Mouse (Mus musculus) kidney, adult 2 months (tissue): Measurements from ENCODE around the gene Leng1.

Experiments used
- CTCF ChIP-seq: fragments of 200-500 bp; conservative IDR thresholded peaks from 2 replicates; pipeline ENCODE4 v1.5.1; 2011; ENCODE audit warnings: low read depth, mild to moderate bottlenecking, control low read depth, low read length, moderate library complexity, mixed read lengths; ENCODE audit not compliant: insufficient read depth, insufficient read length
- POLR2A ChIP-seq: fragments of 200-500 bp; IDR thresholded peaks from one replicate; pipeline ENCODE4 v1.6.1; 2011; ENCODE audit warnings: low read depth, low read length, control low read depth

GRCm38 (mm10) chr7:3703148-3703878, 37.7 kb upstream of the Leng1 start:
- no peak for TF ChIP-seq CTCF
- TF ChIP-seq POLR2A, result no peak
